Mouse (Mus musculus): ENCODE results near the gene Notch3. TPM values are rescaled to one million over a fixed set of nuclear protein-coding genes. Genes with fewer than 3 reads are reported as not detected.

The Notch3 gene
- polyA plus RNA-seq, 1 experiment = 75.6 TPM

GRCm38 (mm10) chr17:32205345-32205744 is 38.7 kb upstream of the Notch3 start:
- Histone ChIP-seq H3K27me3 (ENCODE audit: control insufficient read depth, insufficient read depth, low read length, poor library complexity, severe bottlenecking) (no peaks in the 10 kb centered on the region), H3K27ac (ENCODE audit: insufficient read depth, low read length) (no peak overlapping the region), H3K4me1 (ENCODE audit: control insufficient read depth, insufficient read depth, low read length) (no peaks in the 10 kb centered on the region), H3K9ac (ENCODE audit: low read depth, poor library complexity, severe bottlenecking) (no peak overlapping the region), H3K4me3 (ENCODE audit: low read depth, low read length) (no peak overlapping the region), H3K36me3 (ENCODE audit: control insufficient read depth, insufficient read depth, low read length, poor library complexity, severe bottlenecking) (peaks cover 81% of the 10 kb centered on the region), H3K9me3 (replicated peaks; ENCODE audit: control insufficient read depth, insufficient read depth, low read length, poor library complexity, severe bottlenecking) (no peaks in the 10 kb centered on the region)
- TF ChIP-seq CTCF (IDR thresholded peaks at IDR 0.05; ENCODE audit: low read depth, low read length) (no peak), POLR2A (IDR thresholded peaks at IDR 0.05; ENCODE audit: insufficient read depth, low read length) (no peak), EP300 (IDR thresholded peaks at IDR 0.05; ENCODE audit: insufficient read depth, low read depth, low read length) (no peak)

DNA sequence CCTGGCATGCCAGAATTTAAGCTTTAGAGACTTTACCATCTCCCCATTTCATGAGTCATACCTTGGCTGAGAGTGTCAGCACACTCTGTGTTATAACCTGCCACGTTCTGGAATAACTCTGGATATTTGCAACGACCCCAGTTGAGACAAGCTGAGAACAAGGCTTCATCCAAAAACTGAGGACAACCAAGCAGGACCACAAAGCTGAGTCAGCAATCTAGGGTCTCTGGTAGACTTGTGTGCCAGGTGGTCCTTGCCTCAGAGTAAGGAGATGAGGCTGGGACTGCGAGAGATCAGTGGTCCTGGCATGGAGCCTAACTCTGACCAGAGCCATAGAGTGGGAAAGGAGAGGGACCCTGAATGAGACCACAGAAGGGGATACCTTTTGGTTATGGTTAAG is 36.3 kb upstream of the Notch3 start:
- Histone ChIP-seq H3K9me3 (replicated peaks; ENCODE audit: control insufficient read depth, insufficient read depth, low read length, poor library complexity, severe bottlenecking) (no peaks in the 10 kb centered on the region), H3K27ac (ENCODE audit: insufficient read depth, low read length) (no peak overlapping the region), H3K9ac (ENCODE audit: low read depth, poor library complexity, severe bottlenecking) (no peak overlapping the region), H3K4me1 (ENCODE audit: control insufficient read depth, insufficient read depth, low read length) (no peaks in the 10 kb centered on the region), H3K27me3 (ENCODE audit: control insufficient read depth, insufficient read depth, low read length, poor library complexity, severe bottlenecking) (no peaks in the 10 kb centered on the region), H3K36me3 (ENCODE audit: control insufficient read depth, insufficient read depth, low read length, poor library complexity, severe bottlenecking) (peaks cover 86% of the 10 kb centered on the region), H3K4me3 (ENCODE audit: low read depth, low read length) (no peak overlapping the region)
- TF ChIP-seq EP300 (IDR thresholded peaks at IDR 0.05; ENCODE audit: insufficient read depth, low read depth, low read length) = no peak
- no peak for TF ChIP-seq CTCF (IDR thresholded peaks at IDR 0.05; ENCODE audit: low read depth, low read length)
- TF ChIP-seq POLR2A (IDR thresholded peaks at IDR 0.05; ENCODE audit: insufficient read depth, low read length) = no peak

DNA sequence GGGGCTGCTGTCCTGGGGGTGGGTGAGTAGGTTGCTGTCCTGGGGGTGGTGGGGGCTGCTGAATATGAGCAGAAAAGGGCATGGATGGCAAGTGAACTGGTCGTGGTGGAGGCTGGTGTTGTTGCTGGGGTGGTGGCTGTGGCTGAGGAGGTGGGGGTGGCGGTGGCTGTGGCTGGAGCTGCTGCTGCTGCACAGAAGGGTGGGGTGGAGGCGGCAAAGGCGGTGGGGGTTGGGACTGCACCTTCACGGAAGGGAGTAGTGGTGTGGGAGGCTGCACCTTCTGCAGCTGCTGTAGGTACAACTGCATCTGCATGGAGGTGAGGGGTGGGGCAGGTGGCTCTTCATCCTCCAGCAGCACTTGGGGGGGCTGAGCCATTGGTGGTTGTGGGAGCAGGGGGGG is 34.4 kb upstream of the Notch3 start:
- Histone ChIP-seq H3K9me3 (replicated peaks; ENCODE audit: control insufficient read depth, insufficient read depth, low read length, poor library complexity, severe bottlenecking) (no peaks in the 10 kb centered on the region), H3K4me1 (ENCODE audit: control insufficient read depth, insufficient read depth, low read length) (no peaks in the 10 kb centered on the region), H3K4me3 (ENCODE audit: low read depth, low read length) (no peak overlapping the region), H3K27me3 (ENCODE audit: control insufficient read depth, insufficient read depth, low read length, poor library complexity, severe bottlenecking) (no peaks in the 10 kb centered on the region), H3K9ac (ENCODE audit: low read depth, poor library complexity, severe bottlenecking) (no peak overlapping the region), H3K27ac (ENCODE audit: insufficient read depth, low read length) (no peak overlapping the region), H3K36me3 (ENCODE audit: control insufficient read depth, insufficient read depth, low read length, poor library complexity, severe bottlenecking) (peaks cover 81% of the 10 kb centered on the region)
- no peak for TF ChIP-seq EP300 (IDR thresholded peaks at IDR 0.05; ENCODE audit: insufficient read depth, low read depth, low read length)
- no peak for TF ChIP-seq CTCF (IDR thresholded peaks at IDR 0.05; ENCODE audit: low read depth, low read length)

- TF ChIP-seq EP300 (IDR thresholded peaks at IDR 0.05; ENCODE audit: insufficient read depth, low read depth, low read length) (no peak), POLR2A (IDR thresholded peaks at IDR 0.05; ENCODE audit: insufficient read depth, low read length) (no peak), CTCF (IDR thresholded peaks at IDR 0.05; ENCODE audit: low read depth, low read length) (no peak)
- H3K9me3 ChIP-seq (replicated peaks; ENCODE audit: control insufficient read depth, insufficient read depth, low read length, poor library complexity, severe bottlenecking) = no peaks in the 10 kb centered on the region
- H3K9ac ChIP-seq (ENCODE audit: low read depth, poor library complexity, severe bottlenecking) = no peak overlapping the region
- H3K27me3 ChIP-seq (ENCODE audit: control insufficient read depth, insufficient read depth, low read length, poor library complexity, severe bottlenecking) = no peaks in the 10 kb centered on the region
- no peak overlapping the region for H3K4me3 ChIP-seq (ENCODE audit: low read depth, low read length)
- H3K4me1 ChIP-seq (ENCODE audit: control insufficient read depth, insufficient read depth, low read length) = no peaks in the 10 kb centered on the region
- peaks cover 72% of the 10 kb centered on the region for H3K36me3 ChIP-seq (ENCODE audit: control insufficient read depth, insufficient read depth, low read length, poor library complexity, severe bottlenecking)
- H3K27ac ChIP-seq (ENCODE audit: insufficient read depth, low read length) = no peak overlapping the region
Measured at GRCm38 (mm10) chr17:32199796-32200195, 33.1 kb upstream of the Notch3 start.

GRCm38 (mm10) chr17:32197156-32197555 is 30.5 kb upstream of the Notch3 start:
- H3K36me3 ChIP-seq (ENCODE audit: control insufficient read depth, insufficient read depth, low read length, poor library complexity, severe bottlenecking) = peaks cover 54% of the 10 kb centered on the region
- no peaks in the 10 kb centered on the region for H3K27me3 ChIP-seq (ENCODE audit: control insufficient read depth, insufficient read depth, low read length, poor library complexity, severe bottlenecking)
- H3K9me3 ChIP-seq (replicated peaks; ENCODE audit: control insufficient read depth, insufficient read depth, low read length, poor library complexity, severe bottlenecking) = no peaks in the 10 kb centered on the region
- H3K4me1 ChIP-seq (ENCODE audit: control insufficient read depth, insufficient read depth, low read length) = no peaks in the 10 kb centered on the region
- H3K9ac ChIP-seq (ENCODE audit: low read depth, poor library complexity, severe bottlenecking) = no peak overlapping the region
- H3K27ac ChIP-seq (ENCODE audit: insufficient read depth, low read length) = no peak overlapping the region
- TF ChIP-seq POLR2A (IDR thresholded peaks at IDR 0.05; ENCODE audit: insufficient read depth, low read length) (no peak), CTCF (IDR thresholded peaks at IDR 0.05; ENCODE audit: low read depth, low read length) (no peak), EP300 (IDR thresholded peaks at IDR 0.05; ENCODE audit: insufficient read depth, low read depth, low read length) (no peak)
- no peak overlapping the region for H3K4me3 ChIP-seq (ENCODE audit: low read depth, low read length)

GRCm38 (mm10) chr17:32195725-32196124 is 29.1 kb upstream of the Notch3 start:
- H3K9me3 ChIP-seq (replicated peaks; ENCODE audit: control insufficient read depth, insufficient read depth, low read length, poor library complexity, severe bottlenecking) = no peaks in the 10 kb centered on the region
- no peak overlapping the region for H3K9ac ChIP-seq (ENCODE audit: low read depth, poor library complexity, severe bottlenecking)
- H3K4me3 ChIP-seq (ENCODE audit: low read depth, low read length) = no peak overlapping the region
- H3K36me3 ChIP-seq (ENCODE audit: control insufficient read depth, insufficient read depth, low read length, poor library complexity, severe bottlenecking) = peaks cover 42% of the 10 kb centered on the region
- H3K27ac ChIP-seq (ENCODE audit: insufficient read depth, low read length) = peak overlapping the region; percentile 7; the same call in 1 of the 2 replicates
- no peaks in the 10 kb centered on the region for H3K27me3 ChIP-seq (ENCODE audit: control insufficient read depth, insufficient read depth, low read length, poor library complexity, severe bottlenecking)
- TF ChIP-seq CTCF (IDR thresholded peaks at IDR 0.05; ENCODE audit: low read depth, low read length) (no peak), EP300 (IDR thresholded peaks at IDR 0.05; ENCODE audit: insufficient read depth, low read depth, low read length) (no peak), POLR2A (IDR thresholded peaks at IDR 0.05; ENCODE audit: insufficient read depth, low read length) (no peak)
- no peaks in the 10 kb centered on the region for H3K4me1 ChIP-seq (ENCODE audit: control insufficient read depth, insufficient read depth, low read length)
